Mouse (Mus musculus) naive thymus-derived CD4-positive, alpha-beta T cell, adult 5 months (primary cell): ENCODE results near the gene Nipsnap2. TPM values are rescaled to one million over a fixed set of nuclear protein-coding genes. Genes with fewer than 3 reads are reported as not detected.

ENCODE experiments used
- polyA plus RNA-seq: library from polyadenylated mRNA; unstranded; fragments of 100-300 nt; shearing (Covaris generic); gene quantifications from one replicate; pipeline ENCODE4 v1.2.1, GENCODE M21; 2017

Nipsnap2 gene
- polyA plus RNA-seq, result 26.3 TPM

GRCm38 (mm10) chr5:129724834-129725773 lies at the start of gene Nipsnap2:
Gene Nipsnap2, plus strand, starts transcription at chr5:129725063.

DNA sequence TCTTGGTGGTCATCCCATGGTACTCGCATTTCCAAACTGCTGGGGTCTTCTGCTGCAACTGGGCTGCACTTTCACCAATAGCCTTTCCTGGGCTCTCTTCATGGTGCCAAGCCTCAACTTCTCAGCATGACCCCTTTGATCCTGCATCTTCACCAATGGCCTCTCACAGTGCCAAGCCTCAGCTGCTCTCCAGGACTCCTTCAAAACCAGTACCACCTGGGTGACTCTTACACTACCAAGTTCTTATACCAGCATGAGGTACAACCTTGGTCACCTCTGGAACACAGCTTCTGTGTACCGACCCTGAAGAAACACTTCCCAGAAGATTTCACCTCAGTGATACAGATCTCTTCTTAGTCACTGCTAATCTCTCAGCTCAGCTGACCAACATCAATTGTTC lies 16.5 kb upstream of the Nipsnap2 start, which contains the start of gene Sept14:
Gene Sept14 (minus strand): TSS at position 101 of the 400 bp plus-strand sequence.

GRCm38 (mm10) chr5:129715326-129715861 lies 9.5 kb upstream of the Nipsnap2 start, which contains the start of gene Mrps17:
Gene Mrps17, plus strand, starts transcription at chr5:129715497.

DNA sequence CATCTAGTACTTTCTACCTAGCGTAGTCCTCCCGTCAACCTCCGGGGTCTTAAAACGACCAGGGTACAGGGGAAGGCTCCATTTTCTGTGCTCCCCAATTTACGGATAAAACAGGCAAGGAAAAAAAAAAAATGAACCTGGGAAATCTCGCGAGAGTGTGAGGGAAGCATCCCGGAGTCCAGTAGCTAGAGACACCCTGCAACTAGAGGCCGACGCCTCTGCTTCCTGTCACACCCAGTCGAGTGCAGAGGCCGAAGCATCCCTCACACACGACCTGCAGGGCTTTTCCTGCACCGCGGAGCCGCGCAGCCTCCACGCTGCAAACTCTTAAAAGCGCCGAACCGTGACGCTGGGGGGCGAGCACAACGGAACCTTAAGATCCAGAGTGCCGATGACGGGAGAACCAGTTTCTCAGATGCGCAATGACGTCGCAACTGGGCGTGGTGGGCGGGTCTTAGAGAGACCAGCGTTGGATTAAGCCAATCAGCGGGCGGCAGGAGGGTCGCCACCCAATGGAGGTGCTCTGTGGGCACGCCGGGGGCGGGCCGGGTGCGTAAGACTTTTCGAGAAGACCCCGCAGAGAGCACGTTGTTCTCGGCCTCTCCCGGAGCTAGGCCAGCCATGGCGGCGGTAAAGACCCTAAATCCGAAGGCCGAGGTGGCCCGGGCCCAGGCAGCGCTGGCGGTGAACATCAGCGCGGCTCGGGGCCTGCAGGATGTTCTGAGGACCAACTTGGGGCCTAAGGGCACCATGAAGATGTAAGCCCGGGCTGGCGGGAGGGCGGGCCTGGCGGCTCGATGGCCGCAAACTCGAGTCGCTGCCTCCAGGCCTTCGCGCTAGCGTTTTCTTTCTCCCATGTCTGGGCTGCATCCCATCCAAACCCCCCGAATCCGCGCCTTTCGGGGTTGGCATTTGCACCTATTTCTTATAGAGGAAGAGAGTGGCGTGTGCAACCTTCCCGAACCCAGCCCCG lies 62.2 kb downstream of the Nipsnap2 start, which contains the start of gene Psph:
Gene Psph (minus strand): TSS at position 632 of the 973 bp plus-strand sequence.

Other genes starting within 250 kb of the Nipsnap2 start
- 71.9 TPM for gene Sfswap, start 223.8 kb upstream of the Nipsnap2 start, polyA plus RNA-seq
- 1.7 TPM for gene Mmp17, start 140.9 kb upstream of the Nipsnap2 start, polyA plus RNA-seq
- 0.72 TPM for gene Zfp11, start 55.0 kb upstream of the Nipsnap2 start, polyA plus RNA-seq
- gene Sept14, start 16.6 kb upstream of the Nipsnap2 start, polyA plus RNA-seq, result not detected
- gene Mrps17, start 9.6 kb upstream of the Nipsnap2 start, polyA plus RNA-seq, result 67.4 TPM
- gene Psph, start 62.4 kb downstream of the Nipsnap2 start, polyA plus RNA-seq, result 26.9 TPM
- gene Sumf2, start 121.9 kb downstream of the Nipsnap2 start, polyA plus RNA-seq, result 11.7 TPM
- 425 TPM for gene Chchd2, start 162.4 kb downstream of the Nipsnap2 start, polyA plus RNA-seq
- 0.67 TPM for gene Zbed5, start 170.7 kb downstream of the Nipsnap2 start, polyA plus RNA-seq
- 0.32 TPM for gene Phkg1, start 173.5 kb downstream of the Nipsnap2 start, polyA plus RNA-seq
- 0.25 TPM for gene Nupr1l, start 183.5 kb downstream of the Nipsnap2 start, polyA plus RNA-seq
- 17.5 TPM for gene Vkorc1l1, start 216.9 kb downstream of the Nipsnap2 start, polyA plus RNA-seq